Comparison of ENCODE assay signal across 19 mouse cellular contexts in the genomic region with DNA sequence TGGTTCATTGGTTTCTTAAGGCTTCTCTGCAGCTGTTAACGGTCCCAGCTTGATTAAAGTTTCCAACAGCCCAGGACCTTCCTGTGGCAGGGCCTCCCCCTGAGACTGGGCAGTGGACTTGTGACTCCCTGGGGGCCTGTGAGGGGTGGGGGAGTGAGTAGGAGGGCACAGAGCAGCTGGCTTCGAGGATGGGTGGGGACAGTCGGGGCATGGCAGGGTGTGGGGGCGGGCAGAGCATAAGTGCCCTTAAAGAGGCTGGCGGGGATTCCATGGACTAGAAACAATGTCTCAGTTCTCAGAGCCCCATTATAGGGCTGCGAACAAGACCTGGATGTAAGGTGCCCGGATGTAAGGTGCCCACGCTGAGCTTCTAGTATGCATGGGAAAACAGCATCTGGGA. TPM values are rescaled to one million over a fixed set of nuclear protein-coding genes. Genes with fewer than 3 reads are reported as not detected.
A peak's percentile ranks its signal among the peaks of the same experiment; 100 is the strongest.
DNase-seq lines count a peak whose midpoint lies in the region; ATAC-seq and TF ChIP-seq lines count a peak whose summit lies in the region.
"Had no signal": no experiment of that assay in that cellular context is flagged by ENCODE, and none has a peak within 500 bp of the region (broad histone marks: within the 10 kb centered on the region; RNA-seq: fewer than 3 reads in every experiment).

No protein-coding gene starts in this region.

- intact Hi-C loops in heart, postnatal 14 days (cut with DNase I), result no loop called here

- no peak for TF ChIP-seq CTCF in bone marrow, adult 2 months (IDR thresholded peaks at IDR 0.05; ENCODE audit: control insufficient read depth, insufficient read depth, low read length)

- H3K36me3 ChIP-seq in heart, embryonic 10.5 days, result no peaks in the 10 kb centered on the region
- no peaks in the 10 kb centered on the region for H3K36me3 ChIP-seq in neural tube, embryonic 15.5 days
- H3K36me3 ChIP-seq: hindbrain, embryonic 15.5 days; limb, embryonic 10.5 days had no signal

- no peak overlapping the region for H3K9ac ChIP-seq in neural tube, embryonic 15.5 days (replicated peaks)
- H3K9ac ChIP-seq: forebrain, postnatal 0 days; hindbrain, embryonic 15.5 days; liver, embryonic 14.5 days had no signal

- H3K9me3 ChIP-seq in heart, embryonic 10.5 days, result no peaks in the 10 kb centered on the region
- no peaks in the 10 kb centered on the region for H3K9me3 ChIP-seq in neural tube, embryonic 15.5 days (replicated peaks)
- H3K9me3 ChIP-seq: hindbrain, embryonic 15.5 days; limb, embryonic 10.5 days had no signal

- H3K27me3 ChIP-seq in heart, embryonic 10.5 days (ENCODE audit: insufficient read depth, poor library complexity, severe bottlenecking), result peaks cover 49% of the 10 kb centered on the region
- peaks cover 21% of the 10 kb centered on the region for H3K27me3 ChIP-seq in neural tube, embryonic 15.5 days (replicated peaks)

- H3K27ac ChIP-seq in heart, embryonic 10.5 days, result 0 out of 2 replicates have a peak overlapping the region, but pooled peaks have one; percentile 36
- H3K27ac ChIP-seq in bone marrow, adult 2 months (ENCODE audit: control insufficient read depth, insufficient read depth, low read depth, low read length, poor library complexity), result peak overlapping the region; percentile 83
- H3K27ac ChIP-seq in neural tube, embryonic 15.5 days (replicated peaks), result no peak overlapping the region
- H3K27ac ChIP-seq: hindbrain, embryonic 15.5 days; limb, embryonic 10.5 days; liver, embryonic 14.5 days had no signal

- WGBS in heart, embryonic 10.5 days, result 9% methylated on average over 8 of the region's 8 CpGs
- WGBS in bone marrow, adult 2 months, result 11% methylated on average over 8 of the region's 8 CpGs
- 25% methylated on average over 8 of the region's 8 CpGs for WGBS in neural tube, embryonic 15.5 days

- no peak for TF ChIP-seq POLR2A in bone marrow, adult 2 months (IDR thresholded peaks at IDR 0.05; ENCODE audit: borderline replicate concordance, control insufficient read depth, low read depth, low read length)

- no peak for DNase-seq in heart, embryonic 10.5 days (ENCODE audit: low spot score)
- no peak for DNase-seq in heart, postnatal 14 days
- DNase-seq in spleen, adult 18-20 months, result peak; percentile 66 to 72
- no peak for DNase-seq in spleen, adult 12 weeks (ENCODE audit: low spot score)
- peak; percentile 88 to 89 for DNase-seq in spleen, postnatal 36 days (ENCODE audit: low spot score in 2 of 2)
- no peak for DNase-seq in gastrocnemius, postnatal 25 days
- DNase-seq: cerebellum, adult 8-10 months; embryo, embryonic 11 days; forebrain, postnatal 0 days; kidney, postnatal 25 days had no signal

- H3K4me2 ChIP-seq in neural tube, embryonic 15.5 days, result no peak overlapping the region
- H3K4me2 ChIP-seq: hindbrain, embryonic 15.5 days; midbrain, embryonic 11.5 days had no signal

- no peak overlapping the region for H3K4me3 ChIP-seq in heart, embryonic 10.5 days
- H3K4me3 ChIP-seq in bone marrow, adult 2 months (replicated peaks; ENCODE audit: control insufficient read depth, low read depth, low read length), result no peak overlapping the region
- no peak overlapping the region for H3K4me3 ChIP-seq in neural tube, embryonic 15.5 days (replicated peaks)
- H3K4me3 ChIP-seq: hindbrain, embryonic 15.5 days; limb, embryonic 10.5 days had no signal

- no peak for ATAC-seq in neural tube, embryonic 15.5 days (ENCODE audit: low FRiP score)
- ATAC-seq: forebrain, postnatal 0 days had no signal

- peaks cover 30% of the 10 kb centered on the region for H3K4me1 ChIP-seq in heart, embryonic 10.5 days
- peaks cover 5% of the 10 kb centered on the region for H3K4me1 ChIP-seq in bone marrow, adult 2 months (ENCODE audit: control insufficient read depth, insufficient read depth, low read length)
- H3K4me1 ChIP-seq in neural tube, embryonic 15.5 days, result peaks cover 18% of the 10 kb centered on the region

RNA-seq across cellular contexts. Expression of gene Cd72, which starts 2.7 kb away (rescaled TPM):
- polyA plus RNA-seq in heart, embryonic 10.5 days (2016; fragmentation: Nextera tagmentation; extraction: Ambion mirVana), result 0.70 and 1.4 TPM in 2 replicates
- under 1 TPM; 0.59 to 0.88 TPM for total RNA-seq in heart, postnatal 14 days (2021)
- 186 and 275 TPM in 2 replicates for polyA plus RNA-seq in bone marrow, adult 2 months (2011; ENCODE audit: insufficient read depth, insufficient read length, low replicate concordance, missing spikeins)
- 4.3 and 6.7 TPM in 2 replicates for polyA plus RNA-seq in neural tube, embryonic 15.5 days (2015; fragmentation: Nextera tagmentation; extraction: Ambion mirVana)
- not detected for total RNA-seq in gastrocnemius, postnatal 25 days (2021)

RNA-seq across cellular contexts. Expression of gene Tesk1, which starts 15.4 kb away (rescaled TPM):
- polyA plus RNA-seq in heart, embryonic 10.5 days (2016; fragmentation: Nextera tagmentation; extraction: Ambion mirVana), result 5.0 and 6.3 TPM in 2 replicates
- total RNA-seq in heart, postnatal 14 days (2021), result 10 to 100 TPM; 32.3 to 35.7 TPM
- polyA plus RNA-seq in bone marrow, adult 2 months (2011; ENCODE audit: insufficient read depth, insufficient read length, low replicate concordance, missing spikeins), result 2.7 and 6.0 TPM in 2 replicates
- 9.7 and 14.1 TPM in 2 replicates for polyA plus RNA-seq in neural tube, embryonic 15.5 days (2015; fragmentation: Nextera tagmentation; extraction: Ambion mirVana)
- 10 to 100 TPM; 41.7 to 47.2 TPM for total RNA-seq in gastrocnemius, postnatal 25 days (2021)

RNA-seq across cellular contexts. Expression of gene Sit1, which starts 26.4 kb away (rescaled TPM):
- polyA plus RNA-seq in heart, embryonic 10.5 days (2016; fragmentation: Nextera tagmentation; extraction: Ambion mirVana), result not detected in 2 replicates
- 1 to 10 TPM in 1 of 2 experiments, not detected in 1; 1.4 TPM for total RNA-seq in heart, postnatal 14 days (2021)
- polyA plus RNA-seq in bone marrow, adult 2 months (2011; ENCODE audit: insufficient read depth, insufficient read length, low replicate concordance, missing spikeins), result 1.1 TPM in 1 of 2 replicates, not detected in the other
- polyA plus RNA-seq in neural tube, embryonic 15.5 days (2015; fragmentation: Nextera tagmentation; extraction: Ambion mirVana), result 1.9 TPM in 1 of 2 replicates, not detected in the other
- not detected for total RNA-seq in gastrocnemius, postnatal 25 days (2021)
- total RNA-seq: forebrain, postnatal 0 days; gastrocnemius, postnatal 4 days had no signal
- polyA plus RNA-seq: C2C12; forebrain, postnatal 0 days; hindbrain, embryonic 15.5 days; limb, embryonic 10.5 days; midbrain, embryonic 11.5 days; neural tube, embryonic 11.5 days had no signal

RNA-seq across cellular contexts. Expression of gene Fam166b, which starts 28.2 kb away (rescaled TPM):
- not detected in 2 replicates for polyA plus RNA-seq in heart, embryonic 10.5 days (2016; fragmentation: Nextera tagmentation; extraction: Ambion mirVana)
- under 1 TPM in 1 of 2 experiments, not detected in 1; 0.38 TPM for total RNA-seq in heart, postnatal 14 days (2021)
- polyA plus RNA-seq in bone marrow, adult 2 months (2011; ENCODE audit: insufficient read depth, insufficient read length, low replicate concordance, missing spikeins), result not detected in 2 replicates
- 1.7 and 2.6 TPM in 2 replicates for polyA plus RNA-seq in neural tube, embryonic 15.5 days (2015; fragmentation: Nextera tagmentation; extraction: Ambion mirVana)
- not detected for total RNA-seq in gastrocnemius, postnatal 25 days (2021)
- polyA plus RNA-seq: liver, embryonic 14.5 days had no signal

RNA-seq across cellular contexts. Expression of gene Ccdc107, which starts 35.6 kb away (rescaled TPM):
- 67.2 and 71.7 TPM in 2 replicates for polyA plus RNA-seq in heart, embryonic 10.5 days (2016; fragmentation: Nextera tagmentation; extraction: Ambion mirVana)
- total RNA-seq in heart, postnatal 14 days (2021), result 10 to 100 TPM; 25.9 to 27.1 TPM
- polyA plus RNA-seq in bone marrow, adult 2 months (2011; ENCODE audit: insufficient read depth, insufficient read length, low replicate concordance, missing spikeins), result 37.7 and 76.5 TPM in 2 replicates
- 88.9 and 89.8 TPM in 2 replicates for polyA plus RNA-seq in neural tube, embryonic 15.5 days (2015; fragmentation: Nextera tagmentation; extraction: Ambion mirVana)
- 10 to 100 TPM; 21.9 to 26.8 TPM for total RNA-seq in gastrocnemius, postnatal 25 days (2021)

Comparison
In these comparisons a context has a peak if more than half of its experiments do, and no peak if none do; other contexts are left out.
1. DNase-seq: peak in spleen, adult 18-20 months (2 of 2) and spleen, postnatal 36 days (2 of 2); none in heart, embryonic 10.5 days (single experiment), heart, postnatal 14 days (0 of 2), spleen, adult 12 weeks (single experiment) and gastrocnemius, postnatal 25 days (single experiment).
2. RNA of gene Cd72, which starts 2.7 kb away (polyA plus RNA-seq): 186 to 275 TPM in bone marrow, adult 2 months; 4.3 to 6.7 TPM in neural tube, embryonic 15.5 days and 0.70 to 1.4 TPM in heart, embryonic 10.5 days; every median in the first group is over 10 times any median in the second.